Mouse (Mus musculus): ENCODE measurements at regions not wholly inside any gene's neighbourhood (a gene's known extent, or its start where the extent isn't known, plus 50 kb on each side); places are given as distances from the start of the nearest gene placed in this dataset.

GRCm38 (mm10) chr11:37478970-37479482 is 243.3 kb upstream of the Tenm2 start:
- 86% methylated on average over 6 of the region's 6 CpGs for WGBS
- H3K79me2 ChIP-seq (replicated peaks; ENCODE audit: control insufficient read depth, insufficient read depth, low read length), result no peaks in the 10 kb centered on the region
- no peak overlapping the region for H3K27ac ChIP-seq
- TF ChIP-seq CTCF (IDR thresholded peaks at IDR 0.05) (no peak), POLR2A (IDR thresholded peaks at IDR 0.05; ENCODE audit: insufficient read depth, low read depth, low read length) (no peak), EP300 (IDR thresholded peaks at IDR 0.05; ENCODE audit: insufficient read depth, low read depth, low read length) (no peak)
- H3K27me3 ChIP-seq (ENCODE audit: control insufficient read depth, insufficient read depth, low read length), result no peaks in the 10 kb centered on the region
- H3K36me3 ChIP-seq (ENCODE audit: control insufficient read depth, insufficient read depth, low read length), result no peaks in the 10 kb centered on the region
- no peak overlapping the region for H3K9ac ChIP-seq (ENCODE audit: low read depth, low read length)
- intact Hi-C loops (cut with DNase I), result no loop called here
- no peaks in the 10 kb centered on the region for H3K4me1 ChIP-seq (ENCODE audit: control insufficient read depth, insufficient read depth, low read length)
- H3K4me3 ChIP-seq, result no peak overlapping the region
- DNase-seq, result no peak

- Histone ChIP-seq H3K9ac (ENCODE audit: low read depth, low read length) (no peak overlapping the region), H3K79me2 (replicated peaks; ENCODE audit: control insufficient read depth, insufficient read depth, low read length) (no peaks in the 10 kb centered on the region), H3K27me3 (ENCODE audit: control insufficient read depth, insufficient read depth, low read length) (no peaks in the 10 kb centered on the region), H3K4me1 (ENCODE audit: control insufficient read depth, insufficient read depth, low read length) (no peaks in the 10 kb centered on the region), H3K27ac (no peak overlapping the region), H3K36me3 (ENCODE audit: control insufficient read depth, insufficient read depth, low read length) (no peaks in the 10 kb centered on the region), H3K4me3 (no peak overlapping the region)
- TF ChIP-seq POLR2A (IDR thresholded peaks at IDR 0.05; ENCODE audit: insufficient read depth, low read depth, low read length) (no peak), EP300 (IDR thresholded peaks at IDR 0.05; ENCODE audit: insufficient read depth, low read depth, low read length) (no peak), CTCF (IDR thresholded peaks at IDR 0.05) (no peak)
- intact Hi-C loops (cut with DNase I), result no loop called here
- 29% methylated on average over 6 of the region's 6 CpGs for WGBS
- no peak for DNase-seq
Measured at GRCm38 (mm10) chr11:37474068-37474467, 238.3 kb upstream of the Tenm2 start.

GRCm38 (mm10) chr11:37463658-37464420 is 228.1 kb upstream of the Tenm2 start:
- Histone ChIP-seq H3K4me1 (ENCODE audit: control insufficient read depth, insufficient read depth, low read length) (no peaks in the 10 kb centered on the region), H3K36me3 (ENCODE audit: control insufficient read depth, insufficient read depth, low read length) (no peaks in the 10 kb centered on the region), H3K79me2 (replicated peaks; ENCODE audit: control insufficient read depth, insufficient read depth, low read length) (no peaks in the 10 kb centered on the region), H3K9ac (ENCODE audit: low read depth, low read length) (no peak overlapping the region), H3K4me3 (no peak overlapping the region), H3K27ac (no peak overlapping the region), H3K27me3 (ENCODE audit: control insufficient read depth, insufficient read depth, low read length) (no peaks in the 10 kb centered on the region)
- WGBS, result 78% methylated on average over 9 of the region's 9 CpGs
- intact Hi-C loops (cut with DNase I), result no loop called here
- DNase-seq, result no peak
- no peak for TF ChIP-seq EP300 (IDR thresholded peaks at IDR 0.05; ENCODE audit: insufficient read depth, low read depth, low read length)
- TF ChIP-seq CTCF (IDR thresholded peaks at IDR 0.05), result no peak
- TF ChIP-seq POLR2A (IDR thresholded peaks at IDR 0.05; ENCODE audit: insufficient read depth, low read depth, low read length), result no peak

GRCm38 (mm10) chr11:37462375-37462774 is 226.6 kb upstream of the Tenm2 start:
- H3K9ac ChIP-seq (ENCODE audit: low read depth, low read length), result no peak overlapping the region
- no peaks in the 10 kb centered on the region for H3K4me1 ChIP-seq (ENCODE audit: control insufficient read depth, insufficient read depth, low read length)
- H3K27me3 ChIP-seq (ENCODE audit: control insufficient read depth, insufficient read depth, low read length), result no peaks in the 10 kb centered on the region
- WGBS, result 64% methylated on average over 4 of the region's 4 CpGs
- H3K4me3 ChIP-seq, result no peak overlapping the region
- TF ChIP-seq POLR2A (IDR thresholded peaks at IDR 0.05; ENCODE audit: insufficient read depth, low read depth, low read length) (no peak), CTCF (IDR thresholded peaks at IDR 0.05) (no peak), EP300 (IDR thresholded peaks at IDR 0.05; ENCODE audit: insufficient read depth, low read depth, low read length) (no peak)
- no peak overlapping the region for H3K27ac ChIP-seq
- no peak for DNase-seq
- intact Hi-C loops (cut with DNase I), result no loop called here
- H3K79me2 ChIP-seq (replicated peaks; ENCODE audit: control insufficient read depth, insufficient read depth, low read length), result no peaks in the 10 kb centered on the region
- H3K36me3 ChIP-seq (ENCODE audit: control insufficient read depth, insufficient read depth, low read length), result no peaks in the 10 kb centered on the region

GRCm38 (mm10) chr11:37447361-37447760 is 211.6 kb upstream of the Tenm2 start:
- no peak overlapping the region for H3K4me3 ChIP-seq
- no peak for TF ChIP-seq CTCF (IDR thresholded peaks at IDR 0.05)
- TF ChIP-seq EP300 (IDR thresholded peaks at IDR 0.05; ENCODE audit: insufficient read depth, low read depth, low read length), result no peak
- TF ChIP-seq POLR2A (IDR thresholded peaks at IDR 0.05; ENCODE audit: insufficient read depth, low read depth, low read length), result no peak
- H3K27ac ChIP-seq, result no peak overlapping the region
- no peaks in the 10 kb centered on the region for H3K79me2 ChIP-seq (replicated peaks; ENCODE audit: control insufficient read depth, insufficient read depth, low read length)
- H3K36me3 ChIP-seq (ENCODE audit: control insufficient read depth, insufficient read depth, low read length), result no peaks in the 10 kb centered on the region
- H3K9ac ChIP-seq (ENCODE audit: low read depth, low read length), result no peak overlapping the region
- no peaks in the 10 kb centered on the region for H3K27me3 ChIP-seq (ENCODE audit: control insufficient read depth, insufficient read depth, low read length)
- DNase-seq, result no peak
- intact Hi-C loops (cut with DNase I), result no loop called here
- H3K4me1 ChIP-seq (ENCODE audit: control insufficient read depth, insufficient read depth, low read length), result no peaks in the 10 kb centered on the region

GRCm38 (mm10) chr11:37446626-37447025 is 210.9 kb upstream of the Tenm2 start:
- 85% methylated on average over 1 of the region's 1 CpGs for WGBS
- Histone ChIP-seq H3K27ac (no peak overlapping the region), H3K4me1 (ENCODE audit: control insufficient read depth, insufficient read depth, low read length) (no peaks in the 10 kb centered on the region), H3K9ac (ENCODE audit: low read depth, low read length) (no peak overlapping the region), H3K36me3 (ENCODE audit: control insufficient read depth, insufficient read depth, low read length) (no peaks in the 10 kb centered on the region), H3K79me2 (replicated peaks; ENCODE audit: control insufficient read depth, insufficient read depth, low read length) (no peaks in the 10 kb centered on the region), H3K4me3 (no peak overlapping the region), H3K27me3 (ENCODE audit: control insufficient read depth, insufficient read depth, low read length) (no peaks in the 10 kb centered on the region)
- DNase-seq, result no peak
- intact Hi-C loops (cut with DNase I), result no loop called here
- TF ChIP-seq EP300 (IDR thresholded peaks at IDR 0.05; ENCODE audit: insufficient read depth, low read depth, low read length) (no peak), POLR2A (IDR thresholded peaks at IDR 0.05; ENCODE audit: insufficient read depth, low read depth, low read length) (no peak), CTCF (IDR thresholded peaks at IDR 0.05) (no peak)

Measured in heart, adult 2 months (tissue).